Mouse (Mus musculus) large intestine, adult 2 months (tissue): Measurements from ENCODE around the gene Arhgap17. TPM values are rescaled to one million over a fixed set of nuclear protein-coding genes. Genes with fewer than 3 reads are reported as not detected.

Source experiments
- DNase-seq: peaks from one replicate; pipeline ENCODE4 v3.0.0-alpha.2; 2012; ENCODE audit warnings: low read depth, low spot score
- WGBS: fragments of 180-500 bp; shearing (Covaris S2); methylation state at CpG from one replicate; pipeline ENCODE4 v1.1.7; 2018; 5-methylcytosine and 5-hydroxymethylcytosine counted together
- polyA plus RNA-seq: library from polyadenylated mRNA; depleted of rRNA; stranded (reverse); fragments of >200 nt; gene quantifications from 2 replicates; pipeline ENCODE4 v1.2.3, GENCODE M21; 2012

Gene Arhgap17
- polyA plus RNA-seq, 1 experiment: 23.7 TPM

- 92% methylated on average over 6 of the region's 6 CpGs for WGBS
- DNase-seq: no peak
These were observed 73.6 kb downstream of the Arhgap17 start for GRCm38 (mm10) chr7:123296097-123296496.

GRCm38 (mm10) chr7:123295423-123295822 is 74.3 kb downstream of the Arhgap17 start:
- DNase-seq: no peak
- 93% methylated on average over 7 of the region's 7 CpGs for WGBS

GRCm38 (mm10) chr7:123293898-123294297 is 75.8 kb downstream of the Arhgap17 start:
- no peak for DNase-seq
- WGBS: 70% methylated on average over 7 of the region's 7 CpGs

GRCm38 (mm10) chr7:123291942-123292341 is 77.8 kb downstream of the Arhgap17 start:
- no peak for DNase-seq
- WGBS: 89% methylated on average over 8 of the region's 8 CpGs

GRCm38 (mm10) chr7:123289176-123289575 is 80.5 kb downstream of the Arhgap17 start:
- no peak for DNase-seq
- WGBS: 89% methylated on average over 4 of the region's 4 CpGs

- WGBS: 89% methylated on average over 3 of the region's 3 CpGs
- DNase-seq: no peak
These were observed 81.8 kb downstream of the Arhgap17 start for GRCm38 (mm10) chr7:123287903-123288302.

GRCm38 (mm10) chr7:123285896-123286295 is 83.8 kb downstream of the Arhgap17 start:
- no peak for DNase-seq
- 97% methylated on average over 5 of the region's 5 CpGs for WGBS

- WGBS: 79% methylated on average over 4 of the region's 4 CpGs
These were observed 85.9 kb downstream of the Arhgap17 start for GRCm38 (mm10) chr7:123283826-123284225.

GRCm38 (mm10) chr7:123279797-123280196 is 89.9 kb downstream of the Arhgap17 start:
- 79% methylated on average over 4 of the region's 4 CpGs for WGBS
- DNase-seq: no peak

More at GRCm38 (mm10) chr7:123283826-123284225, 85.9 kb downstream of the Arhgap17 start:
- no peak for DNase-seq

GRCm38 (mm10) chr7:123276568-123276967 is 93.1 kb downstream of the Arhgap17 start:
- DNase-seq: no peak
- WGBS: 84% methylated on average over 4 of the region's 4 CpGs

GRCm38 (mm10) chr7:123273056-123273455 is 96.7 kb downstream of the Arhgap17 start:
- DNase-seq: no peak
- WGBS: 51% methylated on average over 11 of the region's 11 CpGs

GRCm38 (mm10) chr7:123258103-123258502 is 111.6 kb downstream of the Arhgap17 start:
- DNase-seq: no peak
- 62% methylated on average over 8 of the region's 8 CpGs for WGBS

GRCm38 (mm10) chr7:123254196-123254970 is 115.3 kb downstream of the Arhgap17 start:
- 87% methylated on average over 14 of the region's 14 CpGs for WGBS
- no peak for DNase-seq

- no peak for DNase-seq
- 72% methylated on average over 7 of the region's 7 CpGs for WGBS
These were observed 116.3 kb downstream of the Arhgap17 start for GRCm38 (mm10) chr7:123253396-123253795.

- no peak for DNase-seq
- WGBS: 54% methylated on average over 6 of the region's 6 CpGs
These were observed 118.4 kb downstream of the Arhgap17 start for GRCm38 (mm10) chr7:123251343-123251742.

GRCm38 (mm10) chr7:123248166-123248565 is 121.5 kb downstream of the Arhgap17 start:
- 31% methylated on average over 2 of the region's 2 CpGs for WGBS
- DNase-seq: no peak

GRCm38 (mm10) chr7:123246504-123247084 is 123.1 kb downstream of the Arhgap17 start:
- DNase-seq: no peak
- 41% methylated on average over 4 of the region's 4 CpGs for WGBS

- WGBS: 79% methylated on average over 1 of the region's 1 CpGs
- DNase-seq: no peak
These were observed 124.9 kb downstream of the Arhgap17 start for GRCm38 (mm10) chr7:123244833-123245232.

- 38% methylated on average over 7 of the region's 7 CpGs for WGBS
- no peak for DNase-seq
These were observed 127.5 kb downstream of the Arhgap17 start for GRCm38 (mm10) chr7:123242241-123242640.

GRCm38 (mm10) chr7:123240064-123240463 is 129.7 kb downstream of the Arhgap17 start:
- 65% methylated on average over 6 of the region's 6 CpGs for WGBS
- no peak for DNase-seq

- 74% methylated on average over 4 of the region's 4 CpGs for WGBS
These were observed 131.1 kb downstream of the Arhgap17 start for GRCm38 (mm10) chr7:123238621-123239020.

More at GRCm38 (mm10) chr7:123238621-123239020, 131.1 kb downstream of the Arhgap17 start:
- no peak for DNase-seq
